11 mouse cellular contexts compared by ENCODE assay signal in genomic region chr11:106170807-106171206, GRCm38 (mm10). TPM values are rescaled to one million over a fixed set of nuclear protein-coding genes. Genes with fewer than 3 reads are reported as not detected.
DNase-seq lines count a peak whose midpoint lies in the region.
"Had no signal": no experiment of that assay in that cellular context is flagged by ENCODE, and none has a peak within 500 bp of the region (broad histone marks: within the 10 kb centered on the region; RNA-seq: fewer than 3 reads in every experiment).

No protein-coding gene starts in this region.

- H3K4me3 ChIP-seq in heart, embryonic 10.5 days: no peak overlapping the region
- H3K4me3 ChIP-seq: heart, embryonic 13.5 days had no signal

- WGBS in heart, embryonic 10.5 days: 79% methylated on average over 7 of the region's 7 CpGs

- no peak overlapping the region for H3K27ac ChIP-seq in heart, embryonic 10.5 days
- H3K27ac ChIP-seq: heart, embryonic 13.5 days had no signal

- peaks cover 46% of the 10 kb centered on the region for H3K36me3 ChIP-seq in heart, embryonic 10.5 days

- H3K4me1 ChIP-seq in heart, embryonic 10.5 days: no peaks in the 10 kb centered on the region
- H3K4me1 ChIP-seq: heart, embryonic 13.5 days had no signal

- H3K27me3 ChIP-seq in heart, embryonic 10.5 days (ENCODE audit: insufficient read depth, poor library complexity, severe bottlenecking): no peaks in the 10 kb centered on the region
- H3K27me3 ChIP-seq: heart, embryonic 13.5 days had no signal

- DNase-seq in heart, adult 11 months: peak; percentile 87
- no peak for DNase-seq in heart, embryonic 10.5 days (ENCODE audit: low spot score)
- peak; percentile 82 for DNase-seq in CD4-positive helper T cell, adult 2 months (ENCODE audit: low read depth, low spot score)
- DNase-seq in embryo, embryonic 10.5 days (ENCODE audit: low spot score): peak; percentile 28
- peak; percentile 51 for DNase-seq in retina, embryonic 14.5 days (ENCODE audit: low spot score)
- no peak for DNase-seq in layer of hippocampus, adult 9-10 months (ENCODE audit: low spot score)
- DNase-seq in left cerebral cortex, adult 18-20 months (ENCODE audit: low spot score in 2 of 2): no peak
- no peak for DNase-seq in heart, postnatal 4 days
- DNase-seq: left cerebral cortex, postnatal 4 days had no signal

- H3K9me3 ChIP-seq in heart, embryonic 10.5 days: no peaks in the 10 kb centered on the region
- H3K9me3 ChIP-seq: heart, embryonic 13.5 days had no signal

RNA-seq across cellular contexts. Expression of gene Limd2, which starts 10.1 kb away (rescaled TPM):
- 172 and 261 TPM in 2 replicates for polyA plus RNA-seq in heart, embryonic 10.5 days (2016; fragmentation: Nextera tagmentation; extraction: Ambion mirVana)
- 10 to 100 TPM; 94.9 to 97.0 TPM for total RNA-seq in left cerebral cortex, adult 18-20 months (2021)
- 10 to 100 TPM; 21.6 to 21.8 TPM for total RNA-seq in heart, postnatal 4 days (2021)

RNA-seq across cellular contexts. Expression of gene Gm10840, which starts 10.2 kb away (rescaled TPM):
- polyA plus RNA-seq in heart, embryonic 10.5 days (2016; fragmentation: Nextera tagmentation; extraction: Ambion mirVana): not detected in 2 replicates
- total RNA-seq in left cerebral cortex, adult 18-20 months (2021): 1 to 10 TPM in 1 of 2 experiments, not detected in 1; 1.6 TPM
- not detected for total RNA-seq in heart, postnatal 4 days (2021)
- total RNA-seq: left cerebral cortex, postnatal 4 days had no signal
- polyA plus RNA-seq: cortical plate, adult 2 months; heart, embryonic 13.5 days had no signal

RNA-seq across cellular contexts. Expression of gene Strada, which starts 31.2 kb away (rescaled TPM):
- 26.4 and 27.4 TPM in 2 replicates for polyA plus RNA-seq in heart, embryonic 10.5 days (2016; fragmentation: Nextera tagmentation; extraction: Ambion mirVana)
- 10 to 100 TPM; 24.8 to 29.8 TPM for total RNA-seq in left cerebral cortex, adult 18-20 months (2021)
- 10 to 100 TPM; 12.5 to 13.4 TPM for total RNA-seq in heart, postnatal 4 days (2021)

RNA-seq across cellular contexts. Expression of gene Ccdc47, which starts 45.3 kb away (rescaled TPM):
- 85.0 and 91.2 TPM in 2 replicates for polyA plus RNA-seq in heart, embryonic 10.5 days (2016; fragmentation: Nextera tagmentation; extraction: Ambion mirVana)
- total RNA-seq in left cerebral cortex, adult 18-20 months (2021): 10 to 100 TPM; 84.2 to 91.5 TPM
- 10 to 100 TPM; 75.3 to 77.2 TPM for total RNA-seq in heart, postnatal 4 days (2021)

RNA-seq across cellular contexts. Expression of gene Ddx42, which starts 45.9 kb away (rescaled TPM):
- polyA plus RNA-seq in heart, embryonic 10.5 days (2016; fragmentation: Nextera tagmentation; extraction: Ambion mirVana): 63.7 and 70.3 TPM in 2 replicates
- 10 to 100 TPM; 64.4 to 68.0 TPM for total RNA-seq in left cerebral cortex, adult 18-20 months (2021)
- 10 to 100 TPM; 42.8 to 44.2 TPM for total RNA-seq in heart, postnatal 4 days (2021)

Comparison
In these comparisons a context has a peak if more than half of its experiments do, and no peak if none do; other contexts are left out.
1. DNase-seq: peak in heart, adult 11 months (single experiment), CD4-positive helper T cell, adult 2 months (single experiment), embryo, embryonic 10.5 days (single experiment) and retina, embryonic 14.5 days (single experiment); none in heart, embryonic 10.5 days (single experiment), layer of hippocampus, adult 9-10 months (single experiment), left cerebral cortex, adult 18-20 months (0 of 2) and heart, postnatal 4 days (single experiment).
2. RNA of gene Limd2, which starts 10.1 kb away (total RNA-seq): 94.9 to 97.0 TPM in left cerebral cortex, adult 18-20 months; 21.6 to 21.8 TPM in heart, postnatal 4 days; every median in the first group is over 4 times any median in the second.